Comparison of ENCODE assay signal across 8 mouse cellular contexts in genomic region chr3:96197129-96197749, GRCm38 (mm10). TPM values are rescaled to one million over a fixed set of nuclear protein-coding genes. Genes with fewer than 3 reads are reported as not detected.
DNase-seq lines count a peak whose midpoint lies in the region; TF ChIP-seq lines count a peak whose summit lies in the region.

No protein-coding gene starts in this region.

- DNase-seq in adipocyte (ENCODE audit: low spot score), result peak; percentile 94
- peak; percentile 92 for DNase-seq in gastrocnemius, adult 2 months
- peak; percentile 79 for DNase-seq in hindlimb bud, embryonic 11.5 days (ENCODE audit: extremely low spot score, low read depth, low spot score)
- DNase-seq in left cerebral cortex, adult 2 months (ENCODE audit: extremely low spot score in 1 of 2, low spot score in 2 of 2), result peak; percentile 90 to 91
- DNase-seq in right cerebral cortex, adult 2 months (ENCODE audit: low spot score in 2 of 2), result peak; percentile 95
- DNase-seq in urinary bladder, postnatal 10 days (ENCODE audit: low spot score), result peak; percentile 52

- H3K36me3 ChIP-seq in macrophage (ENCODE audit: inconsistent target), result no peaks in the 10 kb centered on the region

- peaks cover 3% of the 10 kb centered on the region; the same call in 1 of the 2 replicates for H3K4me1 ChIP-seq in cortical plate, adult 2 months (ENCODE audit: control insufficient read depth, insufficient read depth, low read length)

- intact Hi-C loops in gastrocnemius, adult 2 months (cut with DNase I), result no loop called here
- intact Hi-C loops in left cerebral cortex, adult 2 months (cut with DNase I), result no loop called here

- WGBS in macrophage (ENCODE audit: missing documents), result under 1% methylated on average over 50 of the region's 50 CpGs

- H3K79me2 ChIP-seq in macrophage (ENCODE audit: inconsistent target), result no peaks in the 10 kb centered on the region

- TF ChIP-seq POLR2A in cortical plate, adult 2 months (IDR thresholded peaks at IDR 0.05; ENCODE audit: extremely low read depth, insufficient read depth, low read length), result peak; percentile 97

- peak overlapping the region; percentile 52 for H3K4me3 ChIP-seq in cortical plate, adult 2 months (ENCODE audit: insufficient read depth, low read length)
- H3K4me3 ChIP-seq in gastrocnemius, adult 2 months, result peak overlapping the region; percentile 94
- H3K4me3 ChIP-seq in left cerebral cortex, adult 2 months, result peak overlapping the region; percentile 57
- peak overlapping the region; percentile 74 for H3K4me3 ChIP-seq in macrophage (ENCODE audit: inconsistent target)

- H3K27ac ChIP-seq in cortical plate, adult 2 months (ENCODE audit: insufficient read depth, low read length), result peak overlapping the region; percentile 92
- H3K27ac ChIP-seq in gastrocnemius, adult 2 months, result peak overlapping the region; percentile 99
- H3K27ac ChIP-seq in left cerebral cortex, adult 2 months, result peak overlapping the region; percentile 95
- peak overlapping the region; percentile 77 for H3K27ac ChIP-seq in macrophage

- no peak for TF ChIP-seq CTCF in cortical plate, adult 2 months (IDR thresholded peaks at IDR 0.05; ENCODE audit: extremely low read depth, insufficient read depth, low read length)
- no peak for TF ChIP-seq CTCF in gastrocnemius, adult 2 months (IDR thresholded peaks at IDR 0.05)
- TF ChIP-seq CTCF in left cerebral cortex, adult 2 months (IDR thresholded peaks at IDR 0.05), result no peak; the same call in 1 of the 2 replicates

RNA-seq across cellular contexts. Expression of gene Sv2a, which starts 16.3 kb away (rescaled TPM):
- polyA plus RNA-seq in cortical plate, adult 2 months (2012; rRNA removed), result 279 and 292 TPM in 2 replicates
- under 1 TPM; 0.25 to 0.26 TPM for total RNA-seq in gastrocnemius, adult 2 months (2021)
- 100 to 1,000 TPM; 408 TPM for total RNA-seq in left cerebral cortex, adult 2 months (2021)
- 1 to 10 TPM in 6 of 26 experiments, under 1 TPM in 13, not detected in 7; 0.15 to 4.0 (median 0.76) TPM for total RNA-seq in macrophage (2018; cell fraction: chromatin; rRNA removed)
- total RNA-seq in macrophage (2018; cell fraction: cytosol; rRNA removed), result 1 to 10 TPM in 1 of 26 experiments, under 1 TPM in 24, not detected in 1; 0.03 to 1.6 (median 0.23) TPM
- total RNA-seq in macrophage (2018; cell fraction: nucleus; rRNA removed), result 1 to 10 TPM in 11 of 26 experiments, under 1 TPM in 14, not detected in 1; 0.12 to 5.0 (median 0.76) TPM
- polyA plus RNA-seq in macrophage (2018), result 0.12 to 1.4 TPM (median 0.29 TPM) in 3 replicates

RNA-seq across cellular contexts. Expression of gene Bola1, which starts 22.3 kb away (rescaled TPM):
- 29.4 and 29.9 TPM in 2 replicates for polyA plus RNA-seq in cortical plate, adult 2 months (2012; rRNA removed)
- total RNA-seq in gastrocnemius, adult 2 months (2021), result 10 to 100 TPM; 24.5 to 29.3 TPM
- total RNA-seq in left cerebral cortex, adult 2 months (2021), result 10 to 100 TPM; 14.8 to 15.1 TPM
- 1 to 10 TPM in 9 of 26 experiments, not detected in 17; 1.0 to 4.6 (median 3.0) TPM for total RNA-seq in macrophage (2018; cell fraction: chromatin; rRNA removed)
- total RNA-seq in macrophage (2018; cell fraction: cytosol; rRNA removed), result 10 to 100 TPM in 21 of 26 experiments, 1 to 10 TPM in 5; 7.3 to 20.6 (median 13.0) TPM
- 1 to 10 TPM in 21 of 26 experiments, under 1 TPM in 1, not detected in 4; 0.85 to 9.4 (median 2.4) TPM for total RNA-seq in macrophage (2018; cell fraction: nucleus; rRNA removed)
- 5.3 to 18.4 TPM (median 17.6 TPM) in 3 replicates for polyA plus RNA-seq in macrophage (2018)

RNA-seq across cellular contexts. Expression of gene Hist2h2ab, which starts 22.4 kb away (rescaled TPM):
- 1.3 and 2.7 TPM in 2 replicates for polyA plus RNA-seq in cortical plate, adult 2 months (2012; rRNA removed)
- 1 to 10 TPM in 1 of 2 experiments, under 1 TPM in 1; 0.87 to 1.2 TPM for total RNA-seq in gastrocnemius, adult 2 months (2021)
- total RNA-seq in left cerebral cortex, adult 2 months (2021), result 10 to 100 TPM; 10.4 to 10.8 TPM
- total RNA-seq in macrophage (2018; cell fraction: chromatin; rRNA removed), result 1 to 10 TPM in 10 of 26 experiments, not detected in 16; 3.3 to 9.5 (median 4.8) TPM
- 1 to 10 TPM in 22 of 26 experiments, under 1 TPM in 3, not detected in 1; 0.75 to 6.4 (median 2.1) TPM for total RNA-seq in macrophage (2018; cell fraction: cytosol; rRNA removed)
- total RNA-seq in macrophage (2018; cell fraction: nucleus; rRNA removed), result 1 to 10 TPM in 16 of 26 experiments, not detected in 10; 2.0 to 9.6 (median 4.5) TPM
- not detected in 3 replicates for polyA plus RNA-seq in macrophage (2018)

RNA-seq across cellular contexts. Expression of gene Hist2h2ac, which starts 23.4 kb away (rescaled TPM):
- polyA plus RNA-seq in cortical plate, adult 2 months (2012; rRNA removed), result 1.9 and 4.6 TPM in 2 replicates
- 10 to 100 TPM in 1 of 2 experiments, 1 to 10 TPM in 1; 8.4 to 10.2 TPM for total RNA-seq in gastrocnemius, adult 2 months (2021)
- total RNA-seq in left cerebral cortex, adult 2 months (2021), result 10 to 100 TPM; 20.6 to 30.5 TPM
- total RNA-seq in macrophage (2018; cell fraction: chromatin; rRNA removed), result 100 to 1,000 TPM in 3 of 26 experiments, 10 to 100 TPM in 22, 1 to 10 TPM in 1; 8.5 to 162 (median 33.3) TPM
- total RNA-seq in macrophage (2018; cell fraction: cytosol; rRNA removed), result 100 to 1,000 TPM in 1 of 26 experiments, 10 to 100 TPM in 24, 1 to 10 TPM in 1; 8.8 to 103 (median 28.1) TPM
- 100 to 1,000 TPM in 4 of 26 experiments, 10 to 100 TPM in 20, 1 to 10 TPM in 2; 7.5 to 119 (median 24.2) TPM for total RNA-seq in macrophage (2018; cell fraction: nucleus; rRNA removed)
- polyA plus RNA-seq in macrophage (2018), result not detected in 3 replicates

RNA-seq across cellular contexts. Expression of gene Hist2h2be, which starts 23.7 kb away (rescaled TPM):
- 7.7 TPM in 2 replicates for polyA plus RNA-seq in cortical plate, adult 2 months (2012; rRNA removed)
- total RNA-seq in gastrocnemius, adult 2 months (2021), result 1 to 10 TPM; 5.2 to 6.1 TPM
- total RNA-seq in left cerebral cortex, adult 2 months (2021), result 1 to 10 TPM; 5.4 to 5.6 TPM
- total RNA-seq in macrophage (2018; cell fraction: chromatin; rRNA removed), result 10 to 100 TPM in 6 of 26 experiments, 1 to 10 TPM in 14, under 1 TPM in 5, not detected in 1; 0.31 to 20.2 (median 2.9) TPM
- 10 to 100 TPM in 2 of 26 experiments, 1 to 10 TPM in 24; 4.6 to 10.5 (median 6.7) TPM for total RNA-seq in macrophage (2018; cell fraction: cytosol; rRNA removed)
- 10 to 100 TPM in 9 of 26 experiments, 1 to 10 TPM in 16, under 1 TPM in 1; 0.82 to 40.9 (median 7.9) TPM for total RNA-seq in macrophage (2018; cell fraction: nucleus; rRNA removed)
- polyA plus RNA-seq in macrophage (2018), result 5.7 to 13.3 TPM (median 6.8 TPM) in 3 replicates

Comparison
In these comparisons a context has a peak if more than half of its experiments do, and no peak if none do; other contexts are left out.
1. Peak in every context shown above with its lines: DNase-seq, H3K4me3 ChIP-seq and H3K27ac ChIP-seq.
2. RNA of gene Sv2a, which starts 16.3 kb away (total RNA-seq): 408 TPM in left cerebral cortex, adult 2 months; 0.25 to 0.26 TPM in gastrocnemius, adult 2 months; every median in the first group is over 100 times any median in the second.
3. RNA of gene Hist2h2ab, which starts 22.4 kb away (total RNA-seq): 10.4 to 10.8 TPM in left cerebral cortex, adult 2 months; 0.87 to 1.2 TPM in gastrocnemius, adult 2 months; every median in the first group is over 4 times any median in the second.